Mouse (Mus musculus) c-Kit-negative CD71-positive TER-119-positive erythroid progenitor cells, embryonic 14.5 days (primary cell): ENCODE data around the gene Idh3g.

Source experiments
- DNase-seq: peaks from one replicate; pipeline ENCODE4 v3.0.0-alpha.2; 2013; ENCODE audit warnings: low read depth, low spot score

The Idh3g gene

DNA sequence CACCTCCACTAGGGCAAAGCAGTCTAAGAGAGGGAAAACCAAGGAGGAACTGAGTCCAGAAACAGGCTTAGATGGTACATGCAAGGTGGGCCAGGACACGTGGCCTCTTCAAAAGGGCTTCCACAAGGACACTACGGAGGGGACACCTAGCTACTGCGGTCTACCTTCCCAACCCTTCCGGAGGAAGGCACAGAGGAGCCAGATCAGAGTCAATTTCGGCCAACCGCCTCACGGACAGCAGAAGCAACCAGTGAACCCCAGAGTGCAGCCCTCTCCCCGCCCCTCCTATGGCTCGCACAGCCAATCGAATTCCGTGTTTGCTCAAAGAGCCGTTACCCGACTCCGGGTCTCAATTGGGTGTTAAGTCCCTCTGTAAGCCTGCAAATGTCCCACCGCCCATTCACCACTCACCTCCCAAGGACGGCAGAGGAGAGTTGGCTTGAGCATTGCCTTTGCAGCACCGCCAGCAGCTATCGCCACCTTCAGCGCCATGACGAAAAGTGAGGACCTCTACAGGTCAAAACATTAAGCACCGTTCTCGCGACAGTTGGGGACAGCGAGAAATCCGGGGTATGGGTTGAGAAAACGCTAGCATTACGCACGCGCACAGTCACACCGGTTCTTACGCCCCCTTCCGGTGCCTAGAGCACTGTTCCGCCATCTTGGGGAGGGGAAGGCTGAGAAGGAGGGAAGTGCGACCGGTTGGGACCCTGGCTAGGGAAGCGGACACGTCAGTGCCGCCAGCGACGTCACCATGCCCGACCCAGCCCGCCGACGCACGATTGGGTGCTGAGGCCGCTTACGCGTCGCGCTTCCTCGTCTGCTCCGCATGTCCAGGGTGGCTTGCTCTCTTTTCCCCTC, at the start of gene Idh3g, which contains the start of gene Ssr4:
Gene Idh3g (minus strand): TSS at position 534 of the 861 bp plus-strand sequence.
Gene Ssr4 (plus strand): TSS at position 665 of the 861 bp plus-strand sequence.
- peak; percentile 83 for DNase-seq

DNA sequence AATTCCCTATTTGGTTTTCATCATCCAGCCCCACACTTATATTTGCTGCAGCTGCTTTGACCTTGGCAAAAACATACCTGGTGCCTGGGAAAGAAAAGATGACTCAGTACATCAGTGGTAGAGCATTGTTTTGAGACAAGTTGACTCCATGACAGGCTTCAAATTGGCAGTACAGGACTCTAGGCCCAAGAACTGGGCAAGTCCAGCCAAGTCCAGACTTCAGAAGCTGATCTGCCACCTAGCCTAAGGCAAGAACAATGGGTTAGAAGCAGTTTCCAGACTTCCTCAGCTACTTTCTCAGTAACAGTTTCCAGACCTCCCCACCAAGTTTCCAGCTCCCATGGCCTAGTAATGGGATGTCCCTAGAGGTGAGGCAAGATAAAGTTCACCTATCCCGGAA, 49.0 kb upstream of the Idh3g start:
- DNase-seq, result no peak

GRCm38 (mm10) chrX:73824185-73825151, 37.8 kb upstream of the Idh3g start, which contains the start of gene Pdzd4:
Gene Pdzd4, minus strand, starts transcription at chrX:73824969.
- DNase-seq, result no peak

GRCm38 (mm10) chrX:73823747-73824146, 37.0 kb upstream of the Idh3g start:
- DNase-seq, result no peak

DNA sequence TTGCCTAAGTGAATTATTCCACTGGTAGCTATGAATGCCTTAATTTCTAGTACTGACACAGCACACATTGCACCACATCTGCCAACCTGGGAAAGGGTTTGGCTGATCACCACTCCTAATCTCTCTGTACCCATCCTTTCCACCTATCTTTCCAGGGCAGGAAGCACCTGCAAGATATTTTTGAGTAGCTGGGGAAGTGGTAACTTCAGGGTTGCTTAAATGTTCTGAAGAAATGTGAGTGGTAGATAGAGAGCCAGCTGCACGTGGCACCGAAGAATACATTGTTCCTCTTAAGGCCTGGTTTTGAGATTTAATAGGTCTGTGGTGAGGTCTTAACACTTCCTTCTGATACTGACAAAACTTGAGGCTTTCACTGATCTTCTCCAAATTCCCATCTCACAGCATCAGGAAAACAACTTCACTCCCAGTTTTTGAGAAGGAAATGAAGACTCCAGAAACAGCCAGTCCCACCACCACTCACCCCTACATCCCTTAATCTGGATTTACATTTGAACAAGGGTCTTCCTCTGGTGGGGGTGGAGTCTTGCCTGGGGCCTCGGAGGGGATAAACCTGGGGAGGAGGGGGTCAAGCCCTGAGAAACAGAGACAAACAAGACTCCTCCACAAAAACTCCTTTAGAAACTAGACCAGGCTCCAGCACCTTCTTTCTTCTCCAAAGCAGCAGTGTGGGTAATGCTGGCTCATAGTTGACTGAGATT, 30.1 kb upstream of the Idh3g start:
- DNase-seq, result no peak

DNA sequence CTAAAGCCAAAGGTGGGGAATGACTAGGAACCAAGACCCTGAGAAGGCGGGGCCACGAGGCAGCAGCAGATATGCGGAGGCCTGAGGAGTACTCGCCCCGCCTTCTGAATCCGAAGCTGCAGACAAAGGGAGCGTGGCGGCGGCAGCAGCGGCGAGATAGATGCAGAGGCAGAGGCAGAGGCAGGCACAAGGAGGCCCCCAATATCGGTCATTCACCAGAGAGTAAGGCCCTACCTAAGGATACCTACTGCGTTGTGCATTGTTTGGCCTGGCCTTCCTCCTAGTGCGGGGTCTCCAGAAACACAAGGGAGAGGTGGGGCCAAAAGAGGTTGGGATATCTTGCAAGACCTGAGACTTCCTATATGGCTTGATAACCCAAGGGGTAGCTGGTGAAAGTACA, 28.4 kb upstream of the Idh3g start:
- no peak for DNase-seq

GRCm38 (mm10) chrX:73805814-73806213, 19.1 kb upstream of the Idh3g start:
- no peak for DNase-seq

- peak; percentile 9 for DNase-seq
Observed at GRCm38 (mm10) chrX:73798502-73798901, 11.8 kb upstream of the Idh3g start.

DNA sequence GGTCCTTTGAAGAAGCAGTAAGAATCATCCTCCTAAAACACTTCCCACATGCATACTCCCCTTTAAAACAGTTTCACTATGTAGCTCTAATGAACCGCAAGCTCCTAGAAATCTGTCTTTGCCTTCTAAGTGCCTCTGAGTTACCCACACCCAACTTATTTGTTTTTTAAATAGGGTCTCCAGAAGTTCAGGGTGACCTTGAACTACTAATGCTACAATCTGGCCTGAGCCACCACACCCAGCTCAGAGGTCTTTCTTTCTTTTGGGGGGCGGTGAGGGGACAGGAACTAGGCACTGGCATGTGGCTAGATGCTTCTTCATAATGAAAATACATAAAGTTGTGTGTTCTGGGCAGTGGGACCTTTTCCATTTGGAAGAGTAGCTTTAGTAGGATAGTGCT, 10.8 kb upstream of the Idh3g start:
- DNase-seq, result no peak

- no peak for DNase-seq
Observed at GRCm38 (mm10) chrX:73793505-73793904, 6.8 kb upstream of the Idh3g start.

GRCm38 (mm10) chrX:73793039-73793438, 6.3 kb upstream of the Idh3g start:
- no peak for DNase-seq

DNA sequence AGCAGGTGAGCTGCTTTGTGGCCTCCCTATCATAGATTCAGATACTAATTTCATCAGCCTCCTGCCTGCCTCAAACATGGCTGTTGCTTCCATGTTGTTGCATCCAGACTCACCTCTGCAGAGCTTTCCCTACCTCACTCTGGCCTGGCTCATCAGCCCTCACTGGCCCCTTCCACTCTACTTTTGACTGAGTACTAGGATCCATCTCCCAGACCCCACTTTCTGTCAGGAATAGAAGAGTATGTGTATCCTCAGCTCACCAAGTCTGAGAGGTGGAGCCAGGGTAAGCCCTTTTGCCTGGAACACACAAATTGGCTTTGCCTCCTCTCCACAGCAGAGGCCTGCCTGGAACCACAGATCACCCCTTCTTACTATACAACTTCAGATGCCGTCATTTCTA, 1.8 kb upstream of the Idh3g start:
- no peak for DNase-seq

DNA sequence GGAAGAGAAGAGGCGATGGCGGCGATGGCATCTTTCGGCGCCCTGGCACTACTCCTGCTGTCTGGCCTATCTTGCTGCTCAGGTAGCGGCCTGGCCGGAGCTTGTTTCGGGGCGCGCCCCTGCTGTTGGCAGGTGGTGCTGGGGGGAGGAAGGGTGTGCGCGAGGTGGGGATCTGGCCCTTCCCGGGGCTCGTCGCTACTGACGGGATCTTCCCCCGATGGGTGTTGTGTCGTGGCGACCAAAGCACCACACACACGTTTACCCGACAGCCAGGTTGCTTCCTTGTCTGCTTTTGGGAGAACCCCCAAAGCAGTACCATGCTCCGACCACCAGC, 495 bp upstream of the Idh3g start:
- DNase-seq, result no peak

- DNase-seq, result no peak
Observed at GRCm38 (mm10) chrX:73785666-73786065, 1.0 kb downstream of the Idh3g start.

GRCm38 (mm10) chrX:73782227-73782626, 4.5 kb downstream of the Idh3g start:
- DNase-seq, result no peak

DNA sequence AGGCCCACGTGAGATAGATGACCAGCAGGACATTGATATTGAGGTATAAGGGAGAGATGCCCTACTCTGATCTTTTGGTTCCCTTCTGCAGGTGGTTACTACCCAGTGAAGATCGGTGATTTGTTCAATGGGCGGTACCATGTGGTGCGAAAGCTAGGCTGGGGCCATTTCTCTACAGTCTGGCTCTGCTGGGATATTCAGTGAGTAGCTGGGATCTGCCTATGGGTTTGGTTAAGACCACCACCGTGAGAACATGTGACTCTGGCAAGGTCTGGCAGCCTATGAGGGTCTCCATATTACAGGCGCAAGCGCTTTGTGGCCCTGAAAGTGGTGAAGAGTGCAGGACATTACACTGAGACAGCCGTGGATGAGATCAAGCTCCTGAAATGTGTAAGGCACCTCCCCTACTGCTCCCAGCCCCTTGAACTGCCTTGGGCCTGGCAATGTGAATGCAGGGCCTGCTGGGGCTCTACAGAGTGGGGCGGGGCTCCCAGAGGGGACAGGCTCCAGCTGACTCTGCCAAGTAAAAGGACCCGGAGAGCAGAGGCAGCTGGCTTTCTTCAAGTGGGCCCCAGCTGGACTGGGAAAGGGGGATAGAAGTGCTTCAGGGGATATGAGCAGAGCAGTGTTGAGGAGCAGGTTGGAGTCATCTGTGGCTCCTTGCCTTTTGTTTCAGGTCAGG, 11.8 kb downstream of the Idh3g start:
- DNase-seq, result no peak

- DNase-seq, result no peak
Observed at GRCm38 (mm10) chrX:73774168-73774760, 12.4 kb downstream of the Idh3g start, which contains the start of gene Srpk3. Gene Srpk3, plus strand, starts transcription at chrX:73774405.

- no peak for DNase-seq
Observed at GRCm38 (mm10) chrX:73767267-73767666, 19.4 kb downstream of the Idh3g start.

- DNase-seq, result no peak
Observed at GRCm38 (mm10) chrX:73765311-73765710, 21.4 kb downstream of the Idh3g start.

- DNase-seq, result no peak
Observed at GRCm38 (mm10) chrX:73758611-73759290, 27.9 kb downstream of the Idh3g start.
